Mouse (Mus musculus) heart, adult 18-20 months (tissue): ENCODE measurements at regions not wholly inside any gene's neighbourhood (a gene's known extent, or its start where the extent isn't known, plus 50 kb on each side); places are given as distances from the start of the nearest gene placed in this dataset.
"Not testable (repeated sequence)": the region's sequence is repeated elsewhere in the genome, so short reads cannot be mapped to it uniquely, and the experiment has no call there.

Source experiments
- DNase-seq, 2 experiments: peaks; one replicate each; pipeline ENCODE4 v3.0.0; 2021 to 2022; ENCODE audit warnings: mixed read lengths in 1 of 2

- DNase-seq = no peak
Observed at GRCm38 (mm10) chr15:14253602-14254301, 1080.3 kb upstream of the Cdh6 start.

GRCm38 (mm10) chr15:14251773-14252172 lies 1078.3 kb upstream of the Cdh6 start:
- no peak for DNase-seq

GRCm38 (mm10) chr15:14215236-14215635 lies 1041.8 kb upstream of the Cdh6 start:
- no peak for DNase-seq

GRCm38 (mm10) chr15:14214726-14215125 lies 1041.3 kb upstream of the Cdh6 start:
- no peak for DNase-seq

- peak in 1 of 2 experiments; percentile 3 for DNase-seq
Observed at GRCm38 (mm10) chr15:14177523-14177922, 1004.0 kb upstream of the Cdh6 start.

- no peak for DNase-seq
Observed at GRCm38 (mm10) chr15:14137402-14137801, 963.9 kb upstream of the Cdh6 start.

- DNase-seq = no peak
Observed at GRCm38 (mm10) chr15:14123829-14124228, 950.4 kb upstream of the Cdh6 start.

- not testable (repeated sequence) for DNase-seq
Observed at GRCm38 (mm10) chr15:14118321-14118720, 944.8 kb upstream of the Cdh6 start.

- DNase-seq = no peak
Observed at GRCm38 (mm10) chr15:14101757-14102156, 928.3 kb upstream of the Cdh6 start.

- DNase-seq = peak in 1 of 2 experiments; percentile 5
Observed at GRCm38 (mm10) chr15:14051872-14052271, 878.4 kb upstream of the Cdh6 start.
